Mouse (Mus musculus) embryonic facial prominence, embryonic 13.5 days (tissue): ENCODE measurements around the gene Smyd3. TPM values are rescaled to one million over a fixed set of nuclear protein-coding genes. Genes with fewer than 3 reads are reported as not detected.
A peak's percentile ranks its signal among the peaks of the same experiment; 100 is the strongest.

ENCODE experiments used
- ATAC-seq: fragments of 200-750 bp; cut with Nextera tagmentation; 2 replicates; pipeline ENCODE4 v1.8.0; 2017; ENCODE audit warnings: low read depth; ENCODE audit not compliant: insufficient number of reproducible peaks, insufficient read depth, low FRiP score, low TSS enrichment
- H3K27ac ChIP-seq: fragments of 300-500 bp; sonication (generic); 2 replicates; pipeline ENCODE4 v1.5.1; 2015; ENCODE audit warnings: moderate library complexity, mild to moderate bottlenecking, inconsistent platforms
- H3K27me3 ChIP-seq: fragments of 300-500 bp; sonication (generic); 2 replicates; pipeline ENCODE4 v1.6.1; 2015; ENCODE audit warnings: mild to moderate bottlenecking, inconsistent platforms
- H3K36me3 ChIP-seq: fragments of 300-500 bp; sonication (generic); 2 replicates; pipeline ENCODE4 v1.6.1; 2015; ENCODE audit warnings: mild to moderate bottlenecking, inconsistent platforms
- H3K4me1 ChIP-seq: fragments of 300-500 bp; sonication (generic); 2 replicates; pipeline ENCODE4 v1.6.1; 2015; ENCODE audit warnings: inconsistent platforms
- H3K4me2 ChIP-seq: fragments of 300-500 bp; sonication (generic); 2 replicates; pipeline ENCODE4 v1.6.1; 2015; ENCODE audit warnings: moderate library complexity, mild to moderate bottlenecking, inconsistent platforms
- H3K4me3 ChIP-seq: fragments of 300-500 bp; sonication (generic); 2 replicates; pipeline ENCODE4 v1.5.1; 2015; ENCODE audit warnings: mild to moderate bottlenecking, inconsistent platforms
- H3K9ac ChIP-seq: fragments of 300-500 bp; sonication (generic); 2 replicates; pipeline ENCODE4 v1.6.1; 2015; ENCODE audit warnings: mild to moderate bottlenecking, inconsistent platforms
- H3K9me3 ChIP-seq: fragments of 300-500 bp; sonication (generic); 2 replicates; pipeline ENCODE4 v1.6.1; 2016; ENCODE audit warnings: inconsistent platforms
- WGBS: fragments of 180-500 bp; shearing (Covaris S2); methylation state at CpG from one replicate; pipeline ENCODE4 v1.1.7; 2015; ENCODE audit warnings: mixed read lengths; 5-methylcytosine and 5-hydroxymethylcytosine counted together
- polyA plus RNA-seq: library from polyadenylated mRNA; unstranded; fragments of >200 nt; fragmentation: Nextera tagmentation; extraction: Ambion mirVana; gene quantifications from 2 replicates; pipeline ENCODE4 v1.2.1, GENCODE M21; 2015

Gene Smyd3
- polyA plus RNA-seq, 1 experiment from 2014 or later: 30.1 TPM

- Histone ChIP-seq H3K9ac (no peak overlapping the region), H3K27me3 (no peaks in the 10 kb centered on the region), H3K9me3 (no peaks in the 10 kb centered on the region), H3K27ac (0 out of 2 replicates have a peak overlapping the region, but pooled peaks have one; percentile 17), H3K4me3 (no peak overlapping the region), H3K4me2 (no peak overlapping the region), H3K36me3 (no peaks in the 10 kb centered on the region), H3K4me1 (no peaks in the 10 kb centered on the region; the same call in 1 of the 2 replicates)
- WGBS: 93% methylated on average over 4 of the region's 4 CpGs
- no peak for ATAC-seq
Observed at GRCm38 (mm10) chr1:179012273-179012672, 505.6 kb downstream of the Smyd3 start.

- Histone ChIP-seq H3K4me2 (no peak overlapping the region), H3K9me3 (no peaks in the 10 kb centered on the region)
Observed at GRCm38 (mm10) chr1:179010756-179011155, 507.1 kb downstream of the Smyd3 start.

GRCm38 (mm10) chr1:179009911-179010310 lies 507.9 kb downstream of the Smyd3 start:
- Histone ChIP-seq H3K36me3 (no peaks in the 10 kb centered on the region), H3K4me3 (no peak overlapping the region), H3K27me3 (no peaks in the 10 kb centered on the region), H3K4me1 (no peaks in the 10 kb centered on the region; the same call in 1 of the 2 replicates), H3K9ac (no peak overlapping the region), H3K4me2 (no peak overlapping the region), H3K27ac (no peak overlapping the region), H3K9me3 (no peaks in the 10 kb centered on the region)
- ATAC-seq: no peak
- 85% methylated on average over 3 of the region's 3 CpGs for WGBS

More at GRCm38 (mm10) chr1:179010756-179011155, 507.1 kb downstream of the Smyd3 start:
- ATAC-seq: no peak
- Histone ChIP-seq H3K27me3 (no peaks in the 10 kb centered on the region), H3K4me3 (no peak overlapping the region), H3K4me1 (no peaks in the 10 kb centered on the region; the same call in 1 of the 2 replicates), H3K27ac (no peak overlapping the region), H3K9ac (no peak overlapping the region), H3K36me3 (no peaks in the 10 kb centered on the region)
- WGBS: 92% methylated on average over 3 of the region's 3 CpGs

- no peak overlapping the region for H3K27ac ChIP-seq
- H3K36me3 ChIP-seq: no peaks in the 10 kb centered on the region
- no peaks in the 10 kb centered on the region for H3K9me3 ChIP-seq
- H3K27me3 ChIP-seq: no peaks in the 10 kb centered on the region
- no peak overlapping the region for H3K9ac ChIP-seq
- no peak for ATAC-seq
- H3K4me1 ChIP-seq: peaks cover 11% of the 10 kb centered on the region
- H3K4me2 ChIP-seq: no peak overlapping the region
- 58% methylated on average over 7 of the region's 7 CpGs for WGBS
- H3K4me3 ChIP-seq: no peak overlapping the region
Observed at GRCm38 (mm10) chr1:179004133-179004866, 513.5 kb downstream of the Smyd3 start.

- Histone ChIP-seq H3K36me3 (no peaks in the 10 kb centered on the region), H3K27me3 (no peaks in the 10 kb centered on the region), H3K9me3 (no peaks in the 10 kb centered on the region), H3K4me2 (no peak overlapping the region), H3K4me3 (no peak overlapping the region), H3K27ac (no peak overlapping the region), H3K9ac (no peak overlapping the region), H3K4me1 (peaks cover 11% of the 10 kb centered on the region)
- ATAC-seq: no peak
- 74% methylated on average over 5 of the region's 5 CpGs for WGBS
Observed at GRCm38 (mm10) chr1:179003406-179004132, 514.3 kb downstream of the Smyd3 start.

GRCm38 (mm10) chr1:178999876-179000528 lies 517.8 kb downstream of the Smyd3 start:
- Histone ChIP-seq H3K4me2 (no peak overlapping the region), H3K27me3 (no peaks in the 10 kb centered on the region), H3K9me3 (no peaks in the 10 kb centered on the region), H3K4me3 (no peak overlapping the region), H3K36me3 (no peaks in the 10 kb centered on the region), H3K4me1 (peaks cover 37% of the 10 kb centered on the region), H3K27ac (peak overlapping the region; percentile 44; the same call in 1 of the 2 replicates), H3K9ac (no peak overlapping the region)
- ATAC-seq: 0 out of 2 replicates have a peak, but pooled peaks have one; percentile 6
- WGBS: 51% methylated on average over 9 of the region's 9 CpGs

- no peak overlapping the region for H3K4me3 ChIP-seq
- no peaks in the 10 kb centered on the region for H3K27me3 ChIP-seq
- no peaks in the 10 kb centered on the region for H3K36me3 ChIP-seq
- H3K9me3 ChIP-seq: no peaks in the 10 kb centered on the region
- 13% methylated on average over 4 of the region's 4 CpGs for WGBS
- peaks cover 40% of the 10 kb centered on the region for H3K4me1 ChIP-seq
- ATAC-seq: no peak
- peak overlapping the region; percentile 68 for H3K27ac ChIP-seq
- H3K4me2 ChIP-seq: no peak overlapping the region
- no peak overlapping the region for H3K9ac ChIP-seq
Observed at GRCm38 (mm10) chr1:178997870-178998269, 520.0 kb downstream of the Smyd3 start.

GRCm38 (mm10) chr1:178994263-178994662 lies 523.6 kb downstream of the Smyd3 start:
- no peaks in the 10 kb centered on the region for H3K36me3 ChIP-seq
- no peaks in the 10 kb centered on the region for H3K27me3 ChIP-seq
- H3K27ac ChIP-seq: no peak overlapping the region
- no peak overlapping the region for H3K4me3 ChIP-seq
- H3K4me2 ChIP-seq: no peak overlapping the region
- peaks cover 50% of the 10 kb centered on the region for H3K4me1 ChIP-seq
- H3K9ac ChIP-seq: no peak overlapping the region
- H3K9me3 ChIP-seq: no peaks in the 10 kb centered on the region
- WGBS: 75% methylated on average over 7 of the region's 7 CpGs
- no peak for ATAC-seq

GRCm38 (mm10) chr1:178992503-178992902 lies 525.3 kb downstream of the Smyd3 start:
- Histone ChIP-seq H3K9ac (no peak overlapping the region), H3K4me2 (no peak overlapping the region), H3K27ac (no peak overlapping the region), H3K9me3 (no peaks in the 10 kb centered on the region), H3K36me3 (no peaks in the 10 kb centered on the region), H3K27me3 (no peaks in the 10 kb centered on the region), H3K4me3 (no peak overlapping the region), H3K4me1 (peaks cover 46% of the 10 kb centered on the region)
- 89% methylated on average over 3 of the region's 3 CpGs for WGBS
- ATAC-seq: no peak

- H3K4me1 ChIP-seq: peaks cover 36% of the 10 kb centered on the region
- H3K9me3 ChIP-seq: no peaks in the 10 kb centered on the region
- H3K4me3 ChIP-seq: no peak overlapping the region
- H3K27me3 ChIP-seq: no peaks in the 10 kb centered on the region
- H3K36me3 ChIP-seq: no peaks in the 10 kb centered on the region
- ATAC-seq: no peak
- no peak overlapping the region for H3K9ac ChIP-seq
- WGBS: 31% methylated on average over 4 of the region's 4 CpGs
- peak overlapping the region; percentile 33; the same call in 1 of the 2 replicates for H3K27ac ChIP-seq
- H3K4me2 ChIP-seq: no peak overlapping the region
Observed at GRCm38 (mm10) chr1:178991470-178991869, 526.4 kb downstream of the Smyd3 start.

GRCm38 (mm10) chr1:178991045-178991444 lies 526.8 kb downstream of the Smyd3 start:
- Histone ChIP-seq H3K27ac (peak overlapping the region; percentile 33; the same call in 1 of the 2 replicates), H3K36me3 (no peaks in the 10 kb centered on the region), H3K9me3 (no peaks in the 10 kb centered on the region), H3K27me3 (no peaks in the 10 kb centered on the region), H3K4me1 (peaks cover 34% of the 10 kb centered on the region), H3K9ac (no peak overlapping the region), H3K4me3 (no peak overlapping the region), H3K4me2 (no peak overlapping the region)
- ATAC-seq: no peak
- 76% methylated on average over 6 of the region's 6 CpGs for WGBS
